9 mouse cellular contexts compared by ENCODE assay signal in the genomic region with DNA sequence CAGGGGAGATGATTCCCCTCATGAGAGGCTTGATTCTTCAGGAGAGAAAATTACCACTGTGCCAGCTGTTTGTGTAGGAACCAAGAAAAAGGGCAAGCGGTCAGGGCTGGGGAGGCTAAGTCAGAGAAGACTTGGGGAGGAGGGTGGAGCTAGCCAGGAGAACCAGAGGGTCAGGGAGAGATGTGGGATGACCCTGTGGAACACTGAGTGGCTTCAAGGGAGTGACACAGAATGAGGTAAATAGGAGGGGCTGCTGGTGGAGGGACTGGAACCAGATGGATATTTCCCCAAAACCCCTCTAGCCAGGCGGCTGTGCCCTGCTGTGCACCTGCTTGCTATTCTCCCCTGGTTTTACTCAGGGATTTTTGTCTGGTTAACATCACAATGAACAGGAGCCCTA. TPM values are rescaled to one million over a fixed set of nuclear protein-coding genes. Genes with fewer than 3 reads are reported as not detected.
DNase-seq lines count a peak whose midpoint lies in the region; ATAC-seq and TF ChIP-seq lines count a peak whose summit lies in the region.
"Had no signal": no experiment of that assay in that cellular context is flagged by ENCODE, and none has a peak within 500 bp of the region (broad histone marks: within the 10 kb centered on the region; RNA-seq: fewer than 3 reads in every experiment).

No protein-coding gene starts in this region.

- no peak overlapping the region for H3K4me2 ChIP-seq in midbrain, postnatal 0 days (ENCODE audit: low read depth, low read length, poor library complexity, severe bottlenecking)
- H3K4me2 ChIP-seq in forebrain, embryonic 13.5 days = no peak overlapping the region
- H3K4me2 ChIP-seq in neural tube, embryonic 15.5 days = no peak overlapping the region

- no peaks in the 10 kb centered on the region for H3K36me3 ChIP-seq in midbrain, embryonic 10.5 days
- H3K36me3 ChIP-seq in midbrain, postnatal 0 days (ENCODE audit: insufficient read depth, low read length) = no peaks in the 10 kb centered on the region
- no peaks in the 10 kb centered on the region for H3K36me3 ChIP-seq in forebrain, embryonic 13.5 days (ENCODE audit: poor library complexity, severe bottlenecking)
- H3K36me3 ChIP-seq in neural tube, embryonic 15.5 days = no peaks in the 10 kb centered on the region

- H3K4me3 ChIP-seq in midbrain, embryonic 10.5 days = no peak overlapping the region
- no peak overlapping the region for H3K4me3 ChIP-seq in midbrain, postnatal 0 days (ENCODE audit: low read depth, low read length)
- no peak overlapping the region for H3K4me3 ChIP-seq in forebrain, embryonic 13.5 days
- H3K4me3 ChIP-seq in neural tube, embryonic 15.5 days (replicated peaks) = no peak overlapping the region

- H3K4me1 ChIP-seq in midbrain, embryonic 10.5 days = peaks cover 55% of the 10 kb centered on the region
- peaks cover 3% of the 10 kb centered on the region; the same call in 1 of the 2 replicates for H3K4me1 ChIP-seq in midbrain, postnatal 0 days (ENCODE audit: insufficient read depth, low read length)
- H3K4me1 ChIP-seq in forebrain, embryonic 13.5 days = peaks cover 26% of the 10 kb centered on the region
- peaks cover 27% of the 10 kb centered on the region for H3K4me1 ChIP-seq in neural tube, embryonic 15.5 days

- no peak for ATAC-seq in midbrain, postnatal 0 days (ENCODE audit: low FRiP score)
- ATAC-seq in forebrain, embryonic 13.5 days = no peak
- ATAC-seq in neural tube, embryonic 15.5 days (ENCODE audit: low FRiP score) = no peak

- H3K27me3 ChIP-seq in midbrain, embryonic 10.5 days (ENCODE audit: low read depth, poor library complexity, severe bottlenecking) = peaks cover 11% of the 10 kb centered on the region
- no peaks in the 10 kb centered on the region for H3K27me3 ChIP-seq in midbrain, postnatal 0 days (ENCODE audit: insufficient read depth, low read length)
- H3K27me3 ChIP-seq in forebrain, embryonic 13.5 days = no peaks in the 10 kb centered on the region
- H3K27me3 ChIP-seq in neural tube, embryonic 15.5 days (replicated peaks) = no peaks in the 10 kb centered on the region

- no peak for TF ChIP-seq CTCF in midbrain, postnatal 0 days (IDR thresholded peaks at IDR 0.05)

- peak overlapping the region; percentile 82 for H3K27ac ChIP-seq in midbrain, embryonic 10.5 days (replicated peaks)
- H3K27ac ChIP-seq in midbrain, postnatal 0 days (ENCODE audit: low read depth, low read length) = no peak overlapping the region
- peak overlapping the region; percentile 21 for H3K27ac ChIP-seq in forebrain, embryonic 13.5 days
- peak overlapping the region; percentile 43; the same call in 1 of the 2 replicates for H3K27ac ChIP-seq in neural tube, embryonic 15.5 days (replicated peaks)
- H3K27ac ChIP-seq: kidney, postnatal 0 days had no signal

- DNase-seq in midbrain, embryonic 10.5 days (ENCODE audit: low spot score) = no peak
- DNase-seq in midbrain, postnatal 0 days (ENCODE audit: low spot score) = no peak
- peak; percentile 58 for DNase-seq in liver
- no peak for DNase-seq in layer of hippocampus, postnatal 14 days (ENCODE audit: low spot score in 2 of 2)
- DNase-seq in T-cell, adult 2 months (ENCODE audit: low spot score) = no peak
- DNase-seq: gastrocnemius, postnatal 36 days had no signal

- WGBS in midbrain, embryonic 10.5 days = 42% methylated on average over 2 of the region's 2 CpGs
- WGBS in midbrain, postnatal 0 days = 56% methylated on average over 2 of the region's 2 CpGs
- WGBS in forebrain, embryonic 13.5 days = 57% methylated on average over 2 of the region's 2 CpGs
- WGBS in neural tube, embryonic 15.5 days = 46% methylated on average over 2 of the region's 2 CpGs

- no peaks in the 10 kb centered on the region for H3K9me3 ChIP-seq in midbrain, embryonic 10.5 days (replicated peaks)
- H3K9me3 ChIP-seq in midbrain, postnatal 0 days (ENCODE audit: low read length) = no peaks in the 10 kb centered on the region
- H3K9me3 ChIP-seq in forebrain, embryonic 13.5 days (replicated peaks) = no peaks in the 10 kb centered on the region
- no peaks in the 10 kb centered on the region for H3K9me3 ChIP-seq in neural tube, embryonic 15.5 days (replicated peaks)

- H3K9ac ChIP-seq in midbrain, postnatal 0 days (replicated peaks; ENCODE audit: low read length, poor library complexity, severe bottlenecking) = no peak overlapping the region
- no peak overlapping the region for H3K9ac ChIP-seq in forebrain, embryonic 13.5 days
- H3K9ac ChIP-seq in neural tube, embryonic 15.5 days (replicated peaks) = no peak overlapping the region

RNA-seq across cellular contexts. Expression of gene Atp2b4, which starts 24.3 kb away (rescaled TPM):
- polyA plus RNA-seq in midbrain, embryonic 10.5 days (2016; fragmentation: Nextera tagmentation; extraction: Ambion mirVana) = 3.0 and 5.7 TPM in 2 replicates
- 48.3 and 62.3 TPM in 2 replicates for total RNA-seq in midbrain, postnatal 0 days (2014; rRNA removed)
- polyA plus RNA-seq in midbrain, postnatal 0 days (2015; fragmentation: Nextera tagmentation; extraction: Ambion mirVana) = 11.3 and 12.1 TPM in 2 replicates
- polyA plus RNA-seq in forebrain, embryonic 13.5 days (2015; fragmentation: Nextera tagmentation; extraction: Ambion mirVana) = 6.7 and 7.6 TPM in 2 replicates
- 13.6 and 17.1 TPM in 2 replicates for polyA plus RNA-seq in neural tube, embryonic 15.5 days (2015; fragmentation: Nextera tagmentation; extraction: Ambion mirVana)
- total RNA-seq in layer of hippocampus, postnatal 14 days (2021) = 10 to 100 TPM; 62.9 to 67.4 TPM
